Mouse (Mus musculus): ENCODE measurements around the gene Avl9.

DNA sequence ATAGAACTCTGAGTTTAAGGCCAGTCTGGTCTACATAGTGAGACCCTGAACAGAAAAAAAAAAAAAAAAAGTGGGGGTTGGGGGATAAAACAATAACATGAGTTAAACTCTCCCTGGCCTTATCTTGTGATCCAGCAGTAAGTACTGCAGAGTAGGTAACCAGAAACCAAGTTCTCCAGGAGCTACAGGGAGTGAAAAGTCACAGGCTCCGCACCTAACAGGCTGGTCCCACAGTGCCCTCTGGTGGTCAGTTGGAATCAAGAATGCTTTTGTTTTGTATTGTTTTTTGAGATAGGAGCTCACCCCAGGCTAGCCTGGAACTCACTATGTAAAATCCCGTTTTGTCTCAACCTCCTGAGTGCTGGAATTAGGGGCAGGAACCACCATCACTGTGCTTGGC is 23.5 kb upstream of the Avl9 start:
- peak; percentile 85; the same call in 1 of the 2 replicates for TF ChIP-seq CTCF (IDR thresholded peaks at IDR 0.05; ENCODE audit: extremely low read depth, insufficient read length, insufficient replicate concordance, low read depth, low read length)
- no peak for TF ChIP-seq POLR2A (IDR thresholded peaks at IDR 0.05; ENCODE audit: low read depth, low read length)

Measured in small intestine, adult 2 months (tissue).